ENCODE assay signal across 17 mouse cellular contexts in genomic region chr3:125969458-125969857, GRCm38 (mm10). TPM values are rescaled to one million over a fixed set of nuclear protein-coding genes. Genes with fewer than 3 reads are reported as not detected.
"Had no signal": no experiment of that assay in that cellular context is flagged by ENCODE, and none has a peak within 500 bp of the region (broad histone marks: within the 10 kb centered on the region; RNA-seq: fewer than 3 reads in every experiment).

No protein-coding gene starts in this region.

- ATAC-seq: liver, postnatal 0 days; midbrain, embryonic 16.5 days had no signal

- H3K9ac ChIP-seq: limb, embryonic 12.5 days; liver, embryonic 13.5 days; liver, postnatal 0 days; lung, embryonic 15.5 days; neural tube, embryonic 13.5 days had no signal

- DNase-seq: kidney, adult 8-10 months; kidney, postnatal 25 days; liver; liver, embryonic 13.5 days; liver, postnatal 0 days; lung, postnatal 14 days; retina, postnatal 1 day; right cerebral cortex, postnatal 14 days; thymus, postnatal 4 days had no signal

- H3K27me3 ChIP-seq: limb, embryonic 12.5 days; liver, embryonic 13.5 days; lung, embryonic 15.5 days; megakaryocyte, embryonic 14.5 days; neural tube, embryonic 13.5 days had no signal

- H3K4me1 ChIP-seq: limb, embryonic 12.5 days; liver, embryonic 13.5 days; lung, embryonic 15.5 days; megakaryocyte, embryonic 14.5 days; neural tube, embryonic 13.5 days had no signal

- H3K27ac ChIP-seq: limb, embryonic 12.5 days; liver, embryonic 13.5 days; lung, embryonic 15.5 days; macrophage; neural tube, embryonic 13.5 days had no signal

- H3K4me3 ChIP-seq: limb, embryonic 12.5 days; liver, embryonic 13.5 days; lung, embryonic 15.5 days; megakaryocyte, embryonic 14.5 days; neural tube, embryonic 13.5 days had no signal

- H3K9me3 ChIP-seq: limb, embryonic 12.5 days; liver, embryonic 13.5 days; lung, embryonic 15.5 days; neural tube, embryonic 13.5 days had no signal

- H3K36me3 ChIP-seq: limb, embryonic 12.5 days; liver, embryonic 13.5 days; lung, embryonic 15.5 days; neural tube, embryonic 13.5 days had no signal

- H3K4me2 ChIP-seq: limb, embryonic 12.5 days; liver, embryonic 13.5 days; lung, embryonic 15.5 days; midbrain, embryonic 11.5 days; neural tube, embryonic 13.5 days had no signal

RNA-seq across cellular contexts. Expression of gene Ugt8a, which starts 31.0 kb away (rescaled TPM):
- polyA plus RNA-seq: macrophage; small intestine, adult 2 months had no signal
